24 mouse cellular contexts compared by ENCODE assay signal in genomic region chr15:80114414-80114813, GRCm38 (mm10). TPM values are rescaled to one million over a fixed set of nuclear protein-coding genes. Genes with fewer than 3 reads are reported as not detected.
DNase-seq lines count a peak whose midpoint lies in the region; ATAC-seq and TF ChIP-seq lines count a peak whose summit lies in the region.
"Had no signal": no experiment of that assay in that cellular context is flagged by ENCODE, and none has a peak within 500 bp of the region (broad histone marks: within the 10 kb centered on the region; RNA-seq: fewer than 3 reads in every experiment).

No protein-coding gene starts in this region.

- H3K36me3 ChIP-seq in liver, postnatal 0 days (replicated peaks; ENCODE audit: insufficient read depth, low read length): no peaks in the 10 kb centered on the region
- peaks cover 49% of the 10 kb centered on the region for H3K36me3 ChIP-seq in E14TG2a.4 (ENCODE audit: insufficient read depth, low read length)
- H3K36me3 ChIP-seq in liver, embryonic 13.5 days: peaks cover 6% of the 10 kb centered on the region; the same call in 1 of the 2 replicates
- H3K36me3 ChIP-seq: embryonic facial prominence, embryonic 13.5 days; forebrain, embryonic 12.5 days; hindbrain, embryonic 12.5 days had no signal

- no peak overlapping the region for H3K4me3 ChIP-seq in liver, postnatal 0 days (ENCODE audit: low read depth, low read length)
- H3K4me3 ChIP-seq in E14TG2a.4 (replicated peaks; ENCODE audit: low read length): 0 out of 2 replicates have a peak overlapping the region, but pooled peaks have one; percentile 80
- no peak overlapping the region for H3K4me3 ChIP-seq in liver, embryonic 13.5 days (replicated peaks)
- H3K4me3 ChIP-seq: embryonic facial prominence, embryonic 13.5 days; erythroblast, embryonic 14.5 days; forebrain, embryonic 12.5 days; forebrain, embryonic 15.5 days; heart, embryonic 13.5 days; hindbrain, embryonic 12.5 days; hindbrain, embryonic 15.5 days had no signal

- ATAC-seq in liver, postnatal 0 days: no peak
- no peak for ATAC-seq in liver, embryonic 13.5 days (ENCODE audit: low read depth)
- ATAC-seq: activated CD4-positive, CD25-positive, alpha-beta regulatory T cell, adult 4 months; forebrain, embryonic 15.5 days had no signal

- no peak overlapping the region for H3K27ac ChIP-seq in liver, postnatal 0 days (ENCODE audit: low read depth)
- H3K27ac ChIP-seq in liver, embryonic 13.5 days: peak overlapping the region; percentile 53
- H3K27ac ChIP-seq: embryonic facial prominence, embryonic 13.5 days; forebrain, embryonic 12.5 days; forebrain, embryonic 15.5 days; heart, embryonic 13.5 days; hindbrain, embryonic 12.5 days; hindbrain, embryonic 15.5 days had no signal

- DNase-seq in liver (peak; percentile 1), 416B (ENCODE audit: low read depth) (peak; percentile 56)
- no peak for DNase-seq in liver, postnatal 0 days
- DNase-seq in liver, embryonic 13.5 days: no peak
- DNase-seq in layer of hippocampus, adult 18-20 months (ENCODE audit: low spot score in 2 of 2): no peak
- DNase-seq: adrenal gland, adult 8-10 months; adrenal gland, postnatal 25 days; cerebellum, adult 11-12 months; cerebellum, adult 8-10 months; cerebellum, postnatal 14 days; gastrocnemius, postnatal 25 days; heart, adult 18-20 months; heart, postnatal 14 days had no signal

- WGBS in liver, postnatal 0 days (ENCODE audit: insufficient replicate concordance): 90% methylated on average over 7 of the region's 7 CpGs
- 79% methylated on average over 7 of the region's 7 CpGs for WGBS in liver, embryonic 13.5 days (ENCODE audit: insufficient replicate concordance)

- H3K4me2 ChIP-seq in liver, postnatal 0 days (ENCODE audit: low read depth, low read length): no peak overlapping the region
- no peak overlapping the region for H3K4me2 ChIP-seq in liver, embryonic 13.5 days
- H3K4me2 ChIP-seq: embryonic facial prominence, embryonic 13.5 days; forebrain, embryonic 12.5 days; forebrain, embryonic 15.5 days; heart, embryonic 13.5 days; hindbrain, embryonic 12.5 days; hindbrain, embryonic 15.5 days had no signal

- no peaks in the 10 kb centered on the region for H3K9me3 ChIP-seq in liver, postnatal 0 days (ENCODE audit: low read length)
- no peaks in the 10 kb centered on the region for H3K9me3 ChIP-seq in E14TG2a.4 (ENCODE audit: low read length)
- H3K9me3 ChIP-seq in liver, embryonic 13.5 days (replicated peaks): no peaks in the 10 kb centered on the region
- H3K9me3 ChIP-seq: embryonic facial prominence, embryonic 13.5 days; forebrain, embryonic 15.5 days; heart, embryonic 13.5 days; hindbrain, embryonic 12.5 days; hindbrain, embryonic 15.5 days had no signal

- H3K9ac ChIP-seq in liver, postnatal 0 days (replicated peaks): no peak overlapping the region
- 0 out of 2 replicates have a peak overlapping the region, but pooled peaks have one; percentile 8 for H3K9ac ChIP-seq in liver, embryonic 13.5 days
- H3K9ac ChIP-seq: embryonic facial prominence, embryonic 13.5 days; forebrain, embryonic 12.5 days; forebrain, embryonic 15.5 days; heart, embryonic 13.5 days; hindbrain, embryonic 12.5 days; hindbrain, embryonic 15.5 days had no signal

- no peak for TF ChIP-seq EP300 in liver, postnatal 0 days (IDR thresholded peaks at IDR 0.05; ENCODE audit: low read depth)

- peaks cover 7% of the 10 kb centered on the region; the same call in 1 of the 2 replicates for H3K4me1 ChIP-seq in liver, postnatal 0 days (ENCODE audit: insufficient read depth)
- peaks cover 80% of the 10 kb centered on the region for H3K4me1 ChIP-seq in E14TG2a.4 (replicated peaks; ENCODE audit: low read depth, low read length)
- H3K4me1 ChIP-seq in liver, embryonic 13.5 days (replicated peaks): peaks cover 36% of the 10 kb centered on the region
- H3K4me1 ChIP-seq: embryonic facial prominence, embryonic 13.5 days; forebrain, embryonic 12.5 days; forebrain, embryonic 15.5 days; hindbrain, embryonic 12.5 days; hindbrain, embryonic 15.5 days had no signal

- no peak for TF ChIP-seq CTCF in liver, postnatal 0 days (IDR thresholded peaks at IDR 0.05; ENCODE audit: low read depth)
- no peak for TF ChIP-seq CTCF in E14TG2a.4 (conservative IDR thresholded peaks at IDR 0.05; ENCODE audit: low read length)

- H3K27me3 ChIP-seq in liver, postnatal 0 days (ENCODE audit: insufficient read depth, low read length): no peaks in the 10 kb centered on the region
- H3K27me3 ChIP-seq in E14TG2a.4 (ENCODE audit: insufficient read depth, low read length): no peaks in the 10 kb centered on the region
- H3K27me3 ChIP-seq in liver, embryonic 13.5 days: no peaks in the 10 kb centered on the region
- H3K27me3 ChIP-seq: embryonic facial prominence, embryonic 13.5 days; forebrain, embryonic 12.5 days; forebrain, embryonic 15.5 days; hindbrain, embryonic 12.5 days; hindbrain, embryonic 15.5 days had no signal

RNA-seq across cellular contexts. Expression of gene Tab1, which starts 18.5 kb away (rescaled TPM):
- polyA plus RNA-seq in liver, postnatal 0 days (2015; fragmentation: Nextera tagmentation; extraction: Ambion mirVana): 7.0 and 7.5 TPM in 2 replicates
- polyA plus RNA-seq in liver, embryonic 13.5 days (2015; fragmentation: Nextera tagmentation; extraction: Ambion mirVana): 12.5 and 12.9 TPM in 2 replicates
- total RNA-seq in layer of hippocampus, adult 18-20 months (2021): 10 to 100 TPM; 21.2 to 23.4 TPM

RNA-seq across cellular contexts. Expression of gene Rpl3, which starts 22.7 kb away (rescaled TPM):
- 394 and 407 TPM in 2 replicates for polyA plus RNA-seq in liver, postnatal 0 days (2015; fragmentation: Nextera tagmentation; extraction: Ambion mirVana)
- 807 and 835 TPM in 2 replicates for polyA plus RNA-seq in liver, embryonic 13.5 days (2015; fragmentation: Nextera tagmentation; extraction: Ambion mirVana)
- 100 to 1,000 TPM; 600 to 628 TPM for total RNA-seq in layer of hippocampus, adult 18-20 months (2021)

RNA-seq across cellular contexts. Expression of gene Syngr1, which starts 23.3 kb away (rescaled TPM):
- polyA plus RNA-seq in liver, postnatal 0 days (2015; fragmentation: Nextera tagmentation; extraction: Ambion mirVana): 10.3 and 10.4 TPM in 2 replicates
- 16.0 and 20.5 TPM in 2 replicates for polyA plus RNA-seq in liver, embryonic 13.5 days (2015; fragmentation: Nextera tagmentation; extraction: Ambion mirVana)
- 100 to 1,000 TPM; 370 to 379 TPM for total RNA-seq in layer of hippocampus, adult 18-20 months (2021)

RNA-seq across cellular contexts. Expression of gene Mgat3, which starts 59.1 kb away (rescaled TPM):
- 0.12 and 0.14 TPM in 2 replicates for polyA plus RNA-seq in liver, postnatal 0 days (2015; fragmentation: Nextera tagmentation; extraction: Ambion mirVana)
- polyA plus RNA-seq in liver, embryonic 13.5 days (2015; fragmentation: Nextera tagmentation; extraction: Ambion mirVana): 0.44 and 0.58 TPM in 2 replicates
- total RNA-seq in layer of hippocampus, adult 18-20 months (2021): 100 to 1,000 TPM; 114 to 118 TPM
- total RNA-seq: common myeloid progenitor, adult 5-6 weeks; hematopoietic stem cell, adult 5-6 weeks had no signal
- polyA plus RNA-seq: erythroblast, embryonic 14.5 days had no signal

Comparison
In these comparisons a context has a peak if more than half of its experiments do, and no peak if none do; other contexts are left out.
1. DNase-seq: peak in liver (single experiment) and 416B (single experiment); none in liver, postnatal 0 days (single experiment), liver, embryonic 13.5 days (single experiment) and layer of hippocampus, adult 18-20 months (0 of 2).